Mouse (Mus musculus) G1E (cell line): ENCODE data around the gene Tcp11l2.

Experiments used
- CTCF ChIP-seq: IDR thresholded peaks from 2 replicates; pipeline ENCODE4 v1.5.1; 2012; ENCODE audit warnings: low read depth, low read length, inconsistent platforms, mixed read lengths
- GATA1 ChIP-seq: IDR thresholded peaks from 2 replicates; pipeline ENCODE4 v1.6.1; 2012; ENCODE audit warnings: borderline replicate concordance, low read length, inconsistent platforms, mixed read lengths
- POLR2AphosphoS5 ChIP-seq: IDR thresholded peaks from 2 replicates; pipeline ENCODE4 v1.6.1; 2012; ENCODE audit warnings: low read depth, low read length, inconsistent platforms; ENCODE audit not compliant: insufficient replicate concordance
- TAL1 ChIP-seq: conservative IDR thresholded peaks from 2 replicates; pipeline ENCODE4 v1.6.1; 2012; ENCODE audit warnings: low read depth, low read length, inconsistent platforms, mixed read lengths

- TF ChIP-seq CTCF (no peak), GATA1 (no peak), POLR2AphosphoS5 (no peak), TAL1 (no peak)
These were observed 64.4 kb downstream of the Tcp11l2 start for GRCm38 (mm10) chr10:84640861-84641260.
